Mouse (Mus musculus) megakaryocyte, embryonic 14.5 days (primary cell): Measurements from ENCODE around the gene Pik3ip1. TPM values are rescaled to one million over a fixed set of nuclear protein-coding genes. Genes with fewer than 3 reads are reported as not detected.
A peak's percentile ranks its signal among the peaks of the same experiment; 100 is the strongest.

Experiments used
- H3K27me3 ChIP-seq: replicated peaks from 2 replicates; pipeline ENCODE3; 2012; ENCODE audit warnings: inconsistent platforms
- H3K36me3 ChIP-seq: replicated peaks from 2 replicates; pipeline ENCODE3; 2012; ENCODE audit warnings: low read length, inconsistent platforms, mixed read lengths
- H3K4me1 ChIP-seq: 2 replicates; pipeline ENCODE4 v1.6.1; 2012; ENCODE audit warnings: inconsistent platforms
- H3K4me3 ChIP-seq: replicated peaks from 2 replicates; pipeline ENCODE3; 2012; ENCODE audit warnings: moderate library complexity, mild to moderate bottlenecking, inconsistent platforms
- H3K9me3 ChIP-seq: 2 replicates; pipeline ENCODE4 v1.6.1; 2012; ENCODE audit warnings: inconsistent platforms
- FLI1 ChIP-seq: IDR thresholded peaks from 2 replicates; pipeline ENCODE4 v1.6.1; 2012; ENCODE audit warnings: low read length, inconsistent platforms, mixed read lengths
- GATA1 ChIP-seq: IDR thresholded peaks from 3 replicates; pipeline ENCODE4 v1.6.1; 2012; ENCODE audit warnings: mixed read lengths, low read length, inconsistent platforms, borderline replicate concordance
- polyA plus RNA-seq: library from polyadenylated mRNA; stranded (reverse); fragments of >175 nt; gene quantifications from 2 replicates; pipeline ENCODE4 v1.2.3, GENCODE M21; 2012; ENCODE audit warnings: low replicate concordance; ENCODE audit not compliant: insufficient read depth

Pik3ip1 gene
- polyA plus RNA-seq, 1 experiment: 33.7 TPM

- TF ChIP-seq FLI1: no peak
- H3K27me3 ChIP-seq: no peaks in the 10 kb centered on the region
- H3K4me3 ChIP-seq: no peak overlapping the region
- H3K9me3 ChIP-seq: no peaks in the 10 kb centered on the region
- H3K36me3 ChIP-seq: peaks cover 98% of the 10 kb centered on the region
- peaks cover 96% of the 10 kb centered on the region for H3K4me1 ChIP-seq
Measured at GRCm38 (mm10) chr11:3301075-3301474, 29.1 kb upstream of the Pik3ip1 start.

GRCm38 (mm10) chr11:3302385-3302784 lies 27.8 kb upstream of the Pik3ip1 start:
- peaks cover 98% of the 10 kb centered on the region for H3K36me3 ChIP-seq
- H3K27me3 ChIP-seq: no peaks in the 10 kb centered on the region
- H3K9me3 ChIP-seq: no peaks in the 10 kb centered on the region
- no peak overlapping the region for H3K4me3 ChIP-seq
- TF ChIP-seq GATA1 (no peak), FLI1 (no peak)
- peaks cover 96% of the 10 kb centered on the region for H3K4me1 ChIP-seq

DNA sequence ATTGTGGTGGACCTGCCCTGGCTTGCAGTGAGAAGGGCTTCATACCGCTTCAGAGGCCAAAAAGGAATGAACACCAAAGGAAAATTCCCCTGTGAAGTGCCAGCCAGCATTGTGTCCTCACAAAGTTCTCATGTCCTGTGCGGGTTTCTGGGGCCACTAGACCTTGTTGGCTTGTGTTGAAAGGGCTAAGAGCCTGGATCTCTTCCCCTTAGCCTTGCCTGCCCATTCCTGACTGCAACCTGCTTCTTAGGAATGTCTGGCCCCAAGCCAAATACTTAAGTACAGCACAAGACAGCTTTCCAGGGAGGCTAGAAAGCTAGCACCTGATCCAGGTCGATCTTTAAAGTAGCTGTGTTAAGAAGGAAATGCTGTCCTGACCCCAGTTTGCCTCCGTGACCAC lies 27.4 kb upstream of the Pik3ip1 start:
- peaks cover 98% of the 10 kb centered on the region for H3K36me3 ChIP-seq
- TF ChIP-seq FLI1 (no peak), GATA1 (no peak)
- peaks cover 96% of the 10 kb centered on the region for H3K4me1 ChIP-seq
- no peaks in the 10 kb centered on the region for H3K27me3 ChIP-seq
- no peaks in the 10 kb centered on the region for H3K9me3 ChIP-seq
- H3K4me3 ChIP-seq: no peak overlapping the region

- no peaks in the 10 kb centered on the region for H3K9me3 ChIP-seq
- TF ChIP-seq FLI1 (no peak), GATA1 (no peak)
- no peaks in the 10 kb centered on the region for H3K27me3 ChIP-seq
- H3K4me1 ChIP-seq: peaks cover 95% of the 10 kb centered on the region
- no peak overlapping the region for H3K4me3 ChIP-seq
- H3K36me3 ChIP-seq: peaks cover 99% of the 10 kb centered on the region
Measured at GRCm38 (mm10) chr11:3305821-3306220, 24.4 kb upstream of the Pik3ip1 start.

- Histone ChIP-seq H3K36me3 (peaks cover 99% of the 10 kb centered on the region), H3K9me3 (no peaks in the 10 kb centered on the region), H3K4me1 (peaks cover 95% of the 10 kb centered on the region), H3K4me3 (no peak overlapping the region), H3K27me3 (no peaks in the 10 kb centered on the region)
- no peak for TF ChIP-seq FLI1
- no peak for TF ChIP-seq GATA1
Measured at GRCm38 (mm10) chr11:3307875-3308274, 22.3 kb upstream of the Pik3ip1 start.

- Histone ChIP-seq H3K9me3 (no peaks in the 10 kb centered on the region), H3K4me3 (peak overlapping the region; percentile 20), H3K27me3 (no peaks in the 10 kb centered on the region), H3K36me3 (peaks cover 95% of the 10 kb centered on the region), H3K4me1 (peaks cover 90% of the 10 kb centered on the region)
- TF ChIP-seq GATA1 (no peak), FLI1 (no peak)
Measured at GRCm38 (mm10) chr11:3309884-3310283, 20.3 kb upstream of the Pik3ip1 start.

DNA sequence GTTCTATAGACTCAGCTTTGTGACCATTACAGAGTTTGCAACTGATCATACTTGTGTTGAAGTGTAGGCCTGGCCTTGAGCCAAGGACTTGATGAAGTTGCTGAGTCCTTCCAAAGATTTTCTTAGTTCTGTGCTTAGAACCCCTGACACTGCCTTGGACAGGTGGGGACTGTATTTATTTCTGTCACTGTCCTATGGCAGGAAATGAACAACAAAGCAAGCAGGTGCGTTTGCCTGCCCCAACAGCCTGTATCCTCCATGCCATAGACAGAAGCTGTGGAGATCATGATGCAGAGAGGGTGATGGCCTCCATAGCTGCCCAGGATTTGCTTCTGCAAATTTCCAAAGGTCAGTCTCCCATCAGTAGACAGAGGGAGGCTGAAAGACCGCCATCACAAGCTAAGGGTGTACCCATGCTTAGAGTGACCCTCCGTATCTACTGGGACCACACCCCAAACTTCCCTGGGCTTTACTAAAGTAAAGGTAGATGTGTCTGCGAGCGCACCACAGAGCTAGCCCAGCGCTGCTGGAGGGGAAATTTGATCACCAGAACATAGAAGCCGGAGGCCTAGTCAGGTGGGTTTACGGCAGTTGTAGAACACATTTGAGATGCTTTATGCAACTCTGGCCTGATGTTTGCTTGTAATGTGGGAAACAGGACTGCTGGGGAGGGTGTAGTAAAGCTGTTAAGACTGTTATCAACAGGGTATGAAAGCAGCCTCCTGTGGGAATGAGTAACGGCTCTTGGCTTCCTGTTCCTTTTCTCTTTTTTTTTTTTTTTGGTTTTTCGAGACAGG lies 19.2 kb upstream of the Pik3ip1 start:
- Histone ChIP-seq H3K9me3 (no peaks in the 10 kb centered on the region), H3K36me3 (peaks cover 92% of the 10 kb centered on the region), H3K4me1 (peaks cover 82% of the 10 kb centered on the region), H3K27me3 (no peaks in the 10 kb centered on the region), H3K4me3 (peak overlapping the region; percentile 59)
- TF ChIP-seq GATA1 (no peak), FLI1 (no peak)

GRCm38 (mm10) chr11:3311586-3312347 lies 18.4 kb upstream of the Pik3ip1 start:
- H3K27me3 ChIP-seq: no peaks in the 10 kb centered on the region
- H3K9me3 ChIP-seq: no peaks in the 10 kb centered on the region
- TF ChIP-seq FLI1 (no peak), GATA1 (no peak)
- peaks cover 75% of the 10 kb centered on the region for H3K4me1 ChIP-seq
- H3K36me3 ChIP-seq: peaks cover 91% of the 10 kb centered on the region
- H3K4me3 ChIP-seq: no peak overlapping the region

GRCm38 (mm10) chr11:3313294-3313693 lies 16.9 kb upstream of the Pik3ip1 start:
- H3K27me3 ChIP-seq: no peaks in the 10 kb centered on the region
- no peak for TF ChIP-seq FLI1
- no peak for TF ChIP-seq GATA1
- no peaks in the 10 kb centered on the region for H3K9me3 ChIP-seq
- peaks cover 59% of the 10 kb centered on the region for H3K4me1 ChIP-seq
- no peak overlapping the region for H3K4me3 ChIP-seq
- H3K36me3 ChIP-seq: peaks cover 86% of the 10 kb centered on the region

DNA sequence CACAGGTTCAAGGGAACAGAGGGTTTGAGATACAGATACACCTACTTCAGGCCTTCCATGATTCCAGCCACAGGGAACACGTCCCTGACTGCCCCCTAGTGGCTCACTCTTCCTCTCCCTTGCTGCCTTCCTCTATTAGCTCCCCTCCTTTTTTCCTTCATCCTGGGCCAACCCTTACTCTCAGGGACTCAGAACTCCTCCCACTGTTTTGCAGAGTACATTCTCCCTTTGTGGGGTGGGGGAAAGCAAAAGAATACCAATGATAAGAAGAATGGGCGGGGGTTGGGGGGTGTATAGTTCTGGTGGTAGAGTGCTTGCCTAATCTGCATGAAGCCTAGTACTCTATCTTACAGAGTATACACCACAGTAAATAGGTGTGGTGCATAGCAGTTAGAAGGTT lies 16.1 kb upstream of the Pik3ip1 start:
- Histone ChIP-seq H3K4me3 (no peak overlapping the region), H3K27me3 (no peaks in the 10 kb centered on the region), H3K36me3 (peaks cover 84% of the 10 kb centered on the region), H3K4me1 (peaks cover 57% of the 10 kb centered on the region), H3K9me3 (no peaks in the 10 kb centered on the region)
- TF ChIP-seq GATA1 (no peak), FLI1 (no peak)
